Mouse (Mus musculus): ENCODE results near the gene Gm9945.

The Gm9945 gene

DNA sequence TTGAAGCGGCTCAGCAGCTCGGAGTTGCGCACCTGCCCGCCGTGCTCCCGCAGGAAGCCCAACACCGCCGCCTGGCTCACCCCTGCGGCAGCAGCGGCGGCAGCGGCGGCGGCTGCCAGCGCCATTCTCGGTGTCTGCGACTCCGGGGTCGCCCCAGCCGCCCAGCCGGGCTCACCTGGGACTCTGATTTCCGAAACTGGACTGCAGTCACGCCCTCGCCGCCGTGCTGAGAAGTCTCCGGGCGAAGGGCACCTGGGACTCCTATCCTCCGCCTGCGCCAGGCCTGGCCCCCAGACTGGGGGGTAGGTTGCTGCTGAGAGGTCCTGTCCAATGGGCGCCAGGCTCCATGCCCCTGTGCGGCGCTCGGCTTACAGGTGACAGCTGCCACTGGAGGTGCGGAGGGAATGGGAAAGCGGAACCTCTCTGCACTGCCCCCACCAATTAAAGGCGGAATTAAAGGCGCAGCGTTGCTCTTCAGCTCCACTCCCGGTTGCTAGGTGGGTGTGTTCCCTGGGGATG is at the start of gene Gm9945, which contains the start of gene Sowaha:
Gene Gm9945, plus strand, starts transcription at position 384 of the 519 bp plus-strand sequence.
Gene Sowaha, minus strand, starts transcription at position 492 of the 519 bp plus-strand sequence.
- peak in 1 of 2 experiments; percentile 5 for DNase-seq

- no peak for DNase-seq
These were observed 49.7 kb upstream of the Gm9945 start for GRCm38 (mm10) chr11:53430300-53430669.

- peak; percentile 97 to 99 for DNase-seq
These were observed 49.2 kb upstream of the Gm9945 start, which contains the start of the genes Uqcrq and Gdf9 for GRCm38 (mm10) chr11:53430670-53431346. Gene Uqcrq, minus strand, starts transcription at chr11:53430831. Gene Gdf9, plus strand, starts transcription at chr11:53431023.

DNA sequence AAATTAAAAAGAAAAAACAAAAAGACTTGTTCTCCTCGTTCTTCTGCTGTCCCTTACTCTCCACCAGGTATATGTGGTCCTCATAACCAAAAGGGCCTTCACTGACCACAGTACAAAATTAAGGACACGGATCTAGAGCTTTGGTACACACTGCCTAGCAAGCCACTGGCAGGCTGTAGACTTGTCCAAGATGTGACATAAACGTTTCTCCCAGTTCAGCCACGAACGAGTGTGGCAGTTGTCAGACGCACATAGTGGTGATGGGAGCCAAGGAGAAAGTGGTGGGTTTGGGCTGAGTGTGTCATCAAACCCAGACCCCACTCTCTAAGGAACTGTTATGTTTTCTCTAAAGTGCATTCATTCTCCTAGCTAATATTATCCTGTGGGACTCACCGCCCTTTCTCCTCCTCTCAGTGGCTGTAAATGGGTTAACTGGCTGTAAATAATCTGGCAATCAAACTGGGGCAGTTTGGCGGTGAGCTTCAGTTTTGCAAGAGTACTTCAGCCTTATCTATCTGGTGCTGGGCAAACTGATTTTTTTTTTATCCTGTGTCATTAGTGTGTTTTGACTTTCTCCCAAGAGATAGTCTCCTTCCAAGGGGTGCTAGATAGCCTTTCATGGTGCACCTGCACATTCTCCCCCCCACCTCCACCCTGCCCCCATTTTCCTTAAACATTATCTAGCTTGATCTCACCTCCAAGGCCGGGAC is 48.5 kb upstream of the Gm9945 start:
- DNase-seq, result peak in 1 of 2 experiments; percentile 12

DNA sequence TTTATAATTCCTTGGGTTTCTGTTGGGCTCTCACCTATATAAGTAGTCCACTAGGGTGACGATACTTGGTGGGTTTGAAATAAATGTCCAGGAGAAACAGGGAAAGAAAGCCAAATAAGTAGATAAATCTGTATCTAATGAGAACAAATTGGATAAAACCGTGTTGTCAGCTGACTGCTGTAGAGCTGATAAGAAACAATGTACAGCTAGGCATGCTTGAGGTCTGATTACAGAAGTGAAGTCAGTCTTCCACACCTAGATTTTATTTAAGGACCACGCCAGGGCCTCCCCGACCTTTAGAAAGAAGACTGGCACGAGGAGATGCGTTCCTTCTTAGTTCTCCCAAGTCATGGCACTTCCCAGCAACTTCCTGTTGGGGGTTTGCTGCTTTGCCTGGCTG is 46.9 kb upstream of the Gm9945 start:
- no peak for DNase-seq

- DNase-seq, result no peak
These were observed 44.5 kb upstream of the Gm9945 start for GRCm38 (mm10) chr11:53435504-53435903.

DNA sequence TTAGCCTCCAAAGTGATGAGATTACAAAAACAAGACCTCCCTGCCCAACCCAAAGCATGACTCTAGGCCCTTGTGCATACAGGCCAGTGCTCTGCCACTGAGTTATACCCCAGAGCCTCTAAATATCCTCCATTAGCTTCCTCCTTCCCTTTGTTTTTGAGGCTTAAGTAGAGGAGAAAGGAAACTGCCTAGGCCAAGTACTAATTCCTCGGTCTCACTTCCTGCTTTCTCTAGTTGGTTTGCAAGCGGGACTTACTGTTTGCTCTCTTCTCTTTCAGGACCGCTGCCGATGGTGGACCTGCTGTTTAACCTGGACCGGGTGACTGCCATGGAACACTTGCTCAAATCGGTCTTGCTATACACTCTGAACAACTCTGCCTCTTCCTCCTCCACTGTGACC is 43.6 kb upstream of the Gm9945 start:
- no peak for DNase-seq

GRCm38 (mm10) chr11:53441921-53442320 is 38.0 kb upstream of the Gm9945 start:
- DNase-seq, result no peak

DNA sequence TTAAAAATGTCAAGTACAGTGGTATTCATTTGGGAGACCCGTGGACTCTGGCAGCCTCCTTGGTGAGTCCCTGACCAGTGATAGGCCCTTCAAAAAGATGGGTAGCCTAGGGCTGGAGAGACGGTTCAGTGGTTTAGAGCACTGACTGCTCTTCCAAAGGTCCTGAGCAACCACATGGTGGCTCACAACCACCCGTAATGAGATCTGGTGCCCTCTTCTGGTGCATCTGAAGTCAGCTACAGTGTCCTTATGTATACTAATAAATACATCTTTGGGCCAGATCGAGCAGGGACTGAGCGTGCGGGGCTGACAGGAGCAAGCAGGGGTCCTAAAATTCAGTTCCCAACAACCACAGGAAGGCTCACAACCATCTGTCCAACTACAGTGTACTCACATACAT is 36.1 kb upstream of the Gm9945 start:
- DNase-seq, result peak in 1 of 2 experiments; percentile 24

GRCm38 (mm10) chr11:53445562-53445961 is 34.4 kb upstream of the Gm9945 start:
- DNase-seq, result no peak

GRCm38 (mm10) chr11:53446183-53446582 is 33.8 kb upstream of the Gm9945 start:
- DNase-seq, result no peak

DNA sequence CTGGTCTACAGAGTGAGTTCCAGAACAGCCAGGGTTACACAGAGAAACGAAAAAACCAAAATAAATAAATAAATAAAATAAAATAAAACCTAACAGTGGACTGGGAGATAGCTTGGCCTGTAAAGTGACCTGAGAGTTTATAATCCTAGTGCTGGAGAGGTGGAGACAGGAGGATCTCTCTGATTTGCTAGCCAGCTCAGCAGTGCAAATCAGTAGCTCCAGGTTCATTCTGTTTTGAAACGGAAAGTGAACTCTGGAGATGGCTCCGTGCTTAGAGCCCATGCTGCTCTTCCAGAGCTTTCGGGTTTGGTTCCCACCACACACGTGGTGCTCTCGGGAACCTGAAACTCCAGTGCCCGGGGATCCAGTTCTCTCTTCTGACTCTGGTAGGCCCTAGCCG is 32.0 kb upstream of the Gm9945 start:
- DNase-seq, result no peak

GRCm38 (mm10) chr11:53448529-53448928 is 31.4 kb upstream of the Gm9945 start:
- DNase-seq, result no peak

- no peak for DNase-seq
These were observed 29.8 kb upstream of the Gm9945 start for GRCm38 (mm10) chr11:53450070-53450705.

- DNase-seq, result no peak
These were observed 28.6 kb upstream of the Gm9945 start for GRCm38 (mm10) chr11:53451361-53451760.

GRCm38 (mm10) chr11:53452396-53452795 is 27.6 kb upstream of the Gm9945 start:
- DNase-seq, result no peak

- no peak for DNase-seq
These were observed 26.9 kb upstream of the Gm9945 start for GRCm38 (mm10) chr11:53453031-53453430.

DNA sequence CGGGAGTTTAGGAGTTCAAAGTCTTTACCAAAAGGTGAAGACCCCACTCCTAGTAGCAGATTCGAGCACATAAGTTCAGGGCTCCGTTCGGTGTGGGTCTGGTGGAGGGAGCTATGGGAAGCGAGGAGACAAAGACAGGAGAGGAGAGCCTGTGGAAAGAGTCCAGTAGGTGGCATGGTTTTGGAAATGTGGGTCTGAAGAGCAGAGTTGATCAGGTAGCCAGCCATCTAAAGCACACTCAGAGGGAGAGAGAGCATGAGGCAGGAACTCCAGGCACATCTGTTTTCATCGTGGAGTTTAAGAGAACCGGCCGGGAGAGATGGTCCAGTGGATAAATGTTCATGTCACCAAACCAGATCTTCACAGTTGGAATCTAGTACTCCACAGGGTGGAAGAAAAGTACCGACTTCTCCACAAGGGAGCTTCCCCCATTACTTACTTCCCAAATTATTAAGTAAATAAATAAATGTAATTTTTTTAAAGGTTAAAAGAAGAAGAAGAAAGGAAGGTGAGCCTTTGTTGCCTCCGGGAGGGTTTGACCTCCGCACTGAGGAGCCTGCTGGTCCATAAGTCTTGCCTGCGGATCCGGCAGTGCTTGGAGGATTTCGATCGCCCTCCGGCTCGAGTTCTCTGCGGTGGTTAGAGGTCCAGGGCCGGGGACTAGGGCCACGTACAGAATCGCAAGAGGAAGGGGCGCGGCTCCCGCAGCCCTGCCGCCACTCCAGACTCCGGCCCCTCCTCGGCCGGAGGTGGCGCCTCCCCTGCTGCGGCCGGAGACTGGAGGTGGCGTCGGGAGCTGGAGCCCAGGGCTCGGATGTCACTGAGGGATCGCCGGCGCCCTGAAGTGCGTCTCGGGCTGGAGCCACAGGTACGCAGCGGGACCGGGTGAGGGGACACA is 23.2 kb upstream of the Gm9945 start, which contains the start of the genes Gm10447 and Shroom1:
Gene Gm10447, minus strand, starts transcription at position 637 of the 898 bp plus-strand sequence.
Gene Shroom1, plus strand, starts transcription at position 732 of the 898 bp plus-strand sequence.
- DNase-seq, result no peak

DNA sequence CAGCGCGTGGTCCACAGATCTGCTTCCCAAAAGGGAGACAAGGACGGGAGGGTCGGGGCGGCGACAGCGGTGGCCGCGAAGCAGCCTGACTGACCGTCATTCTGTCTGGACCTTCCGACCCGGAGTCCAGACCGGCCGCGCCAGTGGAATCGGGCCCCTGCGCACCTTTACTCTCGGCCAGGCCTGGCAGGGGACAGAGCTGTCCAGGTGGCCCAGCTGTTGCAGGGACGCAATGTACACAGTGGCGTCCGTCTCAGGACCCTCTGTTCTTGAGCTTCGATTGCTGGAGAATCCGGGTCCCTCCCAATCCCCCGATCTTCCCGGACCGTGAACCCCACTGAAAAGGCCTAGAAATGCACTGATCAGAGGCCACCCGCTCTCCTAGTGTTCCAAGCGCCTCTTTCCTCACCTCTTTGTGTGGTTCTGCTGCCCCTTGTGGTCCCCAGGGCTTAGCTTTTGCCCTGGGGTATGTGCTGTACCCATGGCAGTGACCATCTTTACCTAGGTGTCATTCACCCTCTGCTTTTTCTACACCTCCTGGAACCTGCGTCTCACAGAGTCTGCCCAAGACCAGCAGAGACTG is 22.5 kb upstream of the Gm9945 start:
- DNase-seq, result no peak

DNA sequence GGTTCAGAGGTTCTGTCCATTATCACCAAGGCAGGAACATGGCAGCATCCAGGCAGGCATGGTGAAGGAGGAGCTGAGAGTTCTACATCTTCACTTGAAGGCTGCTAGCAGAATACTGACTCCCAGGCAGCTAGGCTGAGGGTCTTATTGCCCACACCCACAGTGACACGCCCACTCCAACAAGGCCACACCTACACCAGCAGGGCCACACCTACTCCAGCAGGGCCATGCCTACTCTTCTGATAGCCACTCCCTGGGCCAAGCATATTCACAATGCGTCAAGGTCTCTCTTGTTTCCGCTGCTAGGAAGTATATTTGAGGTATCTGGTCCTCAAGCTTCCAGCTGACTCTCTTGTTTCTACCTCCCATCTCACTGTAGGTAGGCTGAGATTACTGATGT is 21.0 kb upstream of the Gm9945 start:
- no peak for DNase-seq

DNA sequence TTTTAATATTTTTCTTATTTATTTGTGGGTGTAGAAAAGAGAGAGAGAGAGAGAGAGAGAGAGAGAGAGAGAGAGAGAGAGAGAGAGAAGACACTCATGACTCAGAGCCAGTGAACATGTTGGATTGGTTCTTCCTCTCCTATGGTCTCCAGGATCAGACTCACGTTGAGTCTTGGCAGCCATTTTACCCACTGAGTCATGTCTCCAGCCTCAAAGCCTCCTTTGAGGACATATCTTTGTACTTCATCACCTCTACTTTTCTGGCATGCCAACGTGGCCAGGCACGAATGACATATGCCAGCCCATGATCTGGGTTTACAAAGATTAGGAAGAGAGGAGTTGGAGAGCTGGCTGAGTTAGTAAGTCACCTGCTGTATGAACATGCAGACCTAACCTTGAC is 19.8 kb upstream of the Gm9945 start:
- DNase-seq, result no peak

DNA sequence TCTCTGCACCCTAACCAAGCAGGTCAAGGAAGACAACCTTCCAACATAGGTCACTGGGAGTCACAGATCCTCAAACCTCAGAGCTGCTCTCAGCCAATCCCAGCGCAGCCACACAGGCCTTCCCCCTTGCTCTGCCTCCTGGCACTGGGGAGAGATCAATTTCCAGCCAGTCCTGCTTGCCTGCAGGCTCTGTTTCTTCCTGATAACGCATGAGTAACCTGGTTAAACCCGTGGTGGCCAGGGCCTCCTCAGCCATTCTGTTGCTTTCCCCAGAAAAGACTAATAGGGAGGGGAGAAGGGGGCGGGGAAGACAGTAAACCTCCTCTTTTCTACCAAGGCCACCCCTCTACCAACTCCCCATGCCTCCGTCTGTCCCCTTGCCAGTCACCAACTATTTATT is 18.2 kb upstream of the Gm9945 start:
- no peak for DNase-seq

Data from spleen, adult 18-20 months (tissue).